Mouse (Mus musculus): ENCODE measurements around the gene Mrpl43. TPM values are rescaled to one million over a fixed set of nuclear protein-coding genes. Genes with fewer than 3 reads are reported as not detected.

Gene Mrpl43
- total RNA-seq, 1 experiment from 2014 or later: 38.9 TPM

DNA sequence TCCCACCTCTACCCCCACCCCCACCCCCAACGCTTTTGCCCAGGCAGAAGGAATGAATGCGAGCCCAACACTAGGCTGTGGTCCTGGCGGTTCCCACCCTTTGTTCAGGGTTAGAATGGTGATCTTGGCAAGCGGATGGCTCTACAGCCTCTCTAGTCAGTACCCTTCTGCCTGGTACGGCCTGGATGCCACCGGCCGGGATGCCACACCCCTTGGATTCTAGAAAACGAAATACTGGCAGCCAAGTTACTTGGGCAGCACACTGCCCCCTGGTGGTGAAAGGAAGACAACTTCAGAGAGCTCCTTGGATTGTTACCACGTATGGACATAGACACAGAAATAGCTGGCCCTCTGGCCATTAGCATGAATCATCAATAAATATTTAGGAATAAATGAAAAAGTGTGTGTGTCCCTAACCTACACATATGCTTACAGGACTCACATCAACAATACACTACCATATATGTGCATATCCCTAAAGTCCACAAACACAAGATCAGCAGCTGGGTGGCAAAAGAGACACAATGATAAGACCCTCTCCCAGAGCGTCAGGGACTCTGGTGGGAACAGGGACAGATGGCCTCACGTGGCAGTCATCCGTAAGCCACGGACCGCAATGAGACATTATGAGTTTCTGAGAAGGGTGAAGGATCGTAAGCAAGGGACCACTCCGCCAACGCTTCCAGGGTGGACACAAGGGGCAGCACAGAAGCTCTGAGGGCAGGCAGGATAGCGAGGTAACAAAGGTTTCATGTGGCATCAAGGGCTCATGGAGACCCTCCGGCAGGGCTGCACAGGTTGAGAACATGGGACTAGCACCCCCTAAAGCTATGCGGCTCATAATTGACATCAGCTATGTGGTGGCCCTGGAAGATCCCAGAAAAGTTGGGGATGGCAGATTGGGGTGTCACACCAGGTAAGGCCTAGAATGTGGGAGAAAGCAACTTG, 24.8 kb upstream of the Mrpl43 start:
- ATAC-seq (replicated peaks; ENCODE audit: insufficient number of reproducible peaks, low FRiP score, low TSS enrichment, poor library complexity, severe bottlenecking): peak; percentile 59

DNA sequence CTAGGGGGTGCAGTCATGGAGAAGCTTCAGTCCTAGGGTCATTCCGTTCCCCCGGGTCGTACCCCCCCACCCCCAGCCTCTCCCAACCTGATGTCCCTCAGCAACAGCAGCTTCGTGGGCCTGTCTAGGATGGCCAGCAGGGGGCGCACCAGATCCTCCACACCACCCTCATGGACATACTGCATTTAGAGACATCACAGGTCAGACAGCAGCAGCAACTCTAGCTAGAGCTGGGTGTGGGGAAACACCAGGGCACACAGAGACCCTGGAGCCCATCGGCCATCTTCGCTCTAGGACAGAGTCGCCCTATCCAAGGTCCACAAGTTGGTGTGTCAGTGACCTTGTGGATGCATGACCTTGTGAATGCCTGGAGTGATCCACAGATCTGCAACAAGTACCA, 23.9 kb upstream of the Mrpl43 start:
- ATAC-seq (replicated peaks; ENCODE audit: insufficient number of reproducible peaks, low FRiP score, low TSS enrichment, poor library complexity, severe bottlenecking): peak; percentile 15; the same call in 1 of the 2 replicates

DNA sequence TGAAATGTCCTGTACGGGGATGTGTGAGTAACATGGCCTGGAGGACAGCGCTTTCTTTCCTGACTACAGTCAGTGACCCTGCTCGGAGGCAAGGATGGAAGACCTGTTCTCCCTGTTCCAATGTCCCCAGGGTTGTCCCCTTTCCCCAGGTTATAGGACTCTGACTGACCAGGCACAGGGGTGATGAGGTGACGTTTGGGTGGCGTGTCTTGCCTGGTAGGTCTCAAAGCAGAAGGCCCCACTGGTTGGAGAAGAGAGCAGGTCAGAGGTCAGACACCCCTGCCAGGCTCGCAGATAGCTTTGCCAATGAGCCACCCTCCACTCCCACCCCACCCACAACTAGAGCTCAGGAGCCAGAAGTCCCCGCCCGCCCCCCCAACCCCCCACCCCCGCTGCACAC, 23.3 kb upstream of the Mrpl43 start:
- ATAC-seq (replicated peaks; ENCODE audit: insufficient number of reproducible peaks, low FRiP score, low TSS enrichment, poor library complexity, severe bottlenecking): no peak

DNA sequence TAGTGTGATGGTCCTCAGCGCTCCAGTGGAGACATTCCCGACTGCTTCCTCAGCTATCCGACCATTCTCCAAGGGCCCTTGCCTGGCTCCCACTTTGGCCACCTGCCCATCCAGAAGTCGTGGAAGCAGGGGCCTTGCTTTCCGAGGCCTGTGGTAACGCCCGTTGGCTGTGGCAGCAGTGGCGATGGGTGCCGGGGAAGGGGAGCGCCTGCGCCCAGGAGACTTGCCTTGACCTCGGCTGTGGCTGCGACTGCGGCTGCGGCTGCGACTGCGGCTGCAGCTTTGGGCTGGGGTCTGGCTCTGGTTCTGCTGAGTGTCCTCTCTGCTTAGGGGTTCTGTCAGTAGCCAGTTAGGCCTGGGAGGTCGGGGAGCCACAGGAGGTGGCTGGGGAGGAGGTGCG, 22.5 kb upstream of the Mrpl43 start:
- ATAC-seq (replicated peaks; ENCODE audit: insufficient number of reproducible peaks, low FRiP score, low TSS enrichment, poor library complexity, severe bottlenecking): no peak

DNA sequence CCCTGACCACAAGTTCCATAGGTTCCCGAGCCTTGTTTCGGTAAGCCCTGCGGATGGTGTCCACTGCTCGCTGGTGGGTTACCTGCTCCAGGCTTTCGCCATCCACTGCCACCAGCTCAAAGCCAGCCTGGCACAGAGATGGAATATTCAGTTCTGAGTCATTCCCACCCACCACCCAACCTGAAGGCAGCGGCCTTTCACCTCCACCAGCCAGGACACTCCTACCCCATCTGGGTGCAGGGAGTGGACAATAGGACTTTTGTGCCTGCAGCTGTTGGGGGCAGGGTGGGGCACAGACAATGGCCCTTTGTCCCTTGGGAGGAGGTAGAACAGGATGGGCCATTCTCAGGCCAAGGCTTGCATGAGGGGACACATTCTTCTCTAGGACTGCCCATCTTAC, 21.6 kb upstream of the Mrpl43 start:
- no peak for ATAC-seq (replicated peaks; ENCODE audit: insufficient number of reproducible peaks, low FRiP score, low TSS enrichment, poor library complexity, severe bottlenecking)

DNA sequence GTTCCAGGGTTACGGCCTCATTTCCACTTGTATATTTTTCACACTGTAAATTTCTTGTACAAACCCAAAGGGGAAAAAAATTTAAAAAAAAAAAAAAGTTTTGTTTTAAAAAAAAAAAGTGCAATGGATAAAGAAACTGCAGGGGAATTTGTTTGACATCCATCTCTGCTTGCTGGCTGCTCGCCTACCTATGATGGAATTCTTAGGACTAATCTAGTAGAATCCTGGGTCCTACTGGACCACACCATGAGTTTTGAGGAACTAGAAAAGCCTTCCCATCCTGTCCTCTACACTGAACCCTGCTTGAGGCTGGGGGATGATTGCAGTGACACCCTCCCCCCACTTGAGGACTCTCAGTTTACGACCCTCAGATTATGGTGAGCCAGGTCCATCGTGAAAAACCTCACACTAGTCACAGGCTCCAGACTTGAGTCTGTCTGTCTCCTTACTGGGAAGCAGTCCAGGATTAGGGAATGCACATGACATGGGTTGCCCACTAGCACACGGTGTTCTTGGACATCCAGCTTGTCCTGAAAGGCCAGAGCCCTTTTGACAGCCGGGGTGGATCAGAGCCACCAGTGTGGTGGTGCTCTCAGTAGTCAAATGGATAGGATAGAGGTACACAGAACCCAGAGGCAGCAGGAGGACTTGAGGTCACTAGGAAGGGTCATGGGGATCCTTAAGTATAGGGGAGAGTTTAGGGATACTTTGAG, 20.9 kb upstream of the Mrpl43 start:
- ATAC-seq (replicated peaks; ENCODE audit: insufficient number of reproducible peaks, low FRiP score, low TSS enrichment, poor library complexity, severe bottlenecking): no peak

DNA sequence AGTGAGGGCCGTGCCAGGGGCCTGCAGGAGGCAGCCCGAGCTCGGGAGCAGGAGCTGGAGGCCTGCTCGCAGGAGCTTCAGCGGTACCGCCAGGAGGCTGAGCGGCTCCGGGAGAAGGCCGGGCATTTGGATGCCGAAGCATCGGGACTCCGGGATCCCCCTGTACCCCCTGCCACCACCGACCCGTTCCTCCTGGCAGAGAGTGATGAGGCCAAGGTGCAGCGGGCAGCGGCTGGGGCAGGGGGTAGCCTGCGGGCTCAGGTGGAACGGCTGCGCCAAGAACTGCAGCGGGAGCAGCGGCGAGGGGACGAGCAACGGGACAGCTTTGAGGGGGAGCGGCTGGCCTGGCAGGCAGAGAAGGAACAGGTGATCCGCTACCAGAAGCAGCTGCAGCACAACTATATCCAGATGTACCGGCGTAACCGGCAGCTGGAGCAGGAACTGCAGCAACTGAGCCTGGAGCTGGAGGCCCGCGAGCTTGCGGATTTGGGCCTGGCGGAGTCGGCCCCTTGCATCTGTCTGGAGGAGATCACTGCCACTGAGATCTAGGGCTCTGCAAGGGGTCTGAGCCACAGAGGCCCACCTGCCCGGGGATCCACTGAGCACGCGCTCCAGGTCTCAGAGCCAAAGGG, 19.8 kb upstream of the Mrpl43 start:
- ATAC-seq (replicated peaks; ENCODE audit: insufficient number of reproducible peaks, low FRiP score, low TSS enrichment, poor library complexity, severe bottlenecking): no peak

DNA sequence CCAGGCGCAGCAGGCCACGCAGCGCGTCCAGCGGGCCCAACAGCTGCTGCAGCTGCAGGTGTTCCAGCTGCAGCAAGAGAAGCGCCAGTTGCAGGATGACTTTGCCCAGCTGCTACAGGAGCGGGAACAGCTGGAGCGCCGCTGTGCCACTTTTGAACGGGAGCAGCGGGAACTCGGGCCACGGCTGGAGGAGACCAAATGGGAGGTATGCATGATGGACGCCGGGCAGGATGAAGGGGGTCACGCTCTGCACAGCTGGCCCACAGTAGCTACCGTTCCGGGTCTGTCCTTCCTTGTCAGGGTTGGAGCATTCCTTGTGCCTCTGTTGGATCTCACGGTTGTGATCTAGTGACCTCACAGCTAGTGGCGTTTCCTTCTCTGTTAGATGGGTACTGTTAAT, 18.5 kb upstream of the Mrpl43 start:
- ATAC-seq (replicated peaks; ENCODE audit: insufficient number of reproducible peaks, low FRiP score, low TSS enrichment, poor library complexity, severe bottlenecking): no peak

DNA sequence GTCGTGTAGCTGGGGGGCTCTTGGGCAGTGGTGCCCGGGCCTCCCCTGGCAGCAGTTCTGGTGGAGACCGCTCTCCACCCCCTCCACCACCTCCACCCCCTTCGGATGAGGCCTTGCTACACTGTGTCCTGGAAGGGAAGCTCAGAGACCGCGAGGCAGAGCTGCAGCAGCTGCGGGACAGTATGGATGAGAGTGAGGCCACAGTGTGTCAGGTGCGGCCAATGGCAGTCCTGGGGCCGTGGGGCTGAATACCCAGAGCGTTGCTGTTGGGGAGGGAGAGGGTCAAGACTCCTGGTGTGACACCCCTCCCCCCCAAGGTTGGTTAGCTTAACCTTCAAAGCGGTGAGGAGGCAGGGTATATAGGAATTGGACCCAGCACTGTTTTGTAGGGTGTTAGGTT, 17.8 kb upstream of the Mrpl43 start:
- ATAC-seq (replicated peaks; ENCODE audit: insufficient number of reproducible peaks, low FRiP score, low TSS enrichment, poor library complexity, severe bottlenecking): no peak

DNA sequence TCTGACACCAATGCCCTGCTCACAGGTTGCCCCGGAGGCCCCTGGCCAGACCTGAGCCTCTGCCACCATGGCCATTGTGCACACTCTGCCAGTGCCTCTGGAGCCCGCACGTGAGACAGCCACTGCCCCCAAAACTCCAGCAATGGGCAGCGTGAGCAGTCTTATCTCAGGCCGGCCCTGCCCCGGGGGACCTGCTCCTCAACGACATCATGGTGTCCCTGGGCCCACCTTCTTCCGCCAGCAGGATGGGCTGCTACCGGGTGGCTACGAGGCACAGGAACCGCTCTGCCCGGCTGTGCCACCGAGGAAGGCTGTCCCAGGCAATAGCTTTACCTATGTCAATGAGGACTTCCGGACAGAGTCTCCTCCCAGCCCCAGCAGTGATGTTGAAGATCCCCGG, 15.1 kb upstream of the Mrpl43 start:
- ATAC-seq (replicated peaks; ENCODE audit: insufficient number of reproducible peaks, low FRiP score, low TSS enrichment, poor library complexity, severe bottlenecking): no peak

DNA sequence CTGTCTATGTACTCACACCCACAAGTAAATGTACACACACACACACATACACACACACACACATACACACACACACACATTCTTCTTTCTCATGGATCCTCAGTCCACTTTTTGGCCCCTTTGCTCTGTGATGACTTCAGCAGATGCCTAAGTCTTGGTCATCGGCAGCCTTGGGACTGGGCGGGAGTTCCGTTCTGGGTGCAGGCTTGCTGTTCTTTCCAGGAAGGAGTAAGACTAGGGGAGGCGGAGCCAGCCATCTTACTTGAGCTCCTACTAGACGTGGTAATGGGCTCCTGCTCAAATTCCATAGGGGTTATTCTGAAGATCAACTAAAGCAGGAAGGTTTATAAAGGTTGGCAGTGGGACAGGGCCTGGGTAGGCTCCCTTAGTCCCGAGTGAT, 14.1 kb upstream of the Mrpl43 start:
- ATAC-seq (replicated peaks; ENCODE audit: insufficient number of reproducible peaks, low FRiP score, low TSS enrichment, poor library complexity, severe bottlenecking): no peak

DNA sequence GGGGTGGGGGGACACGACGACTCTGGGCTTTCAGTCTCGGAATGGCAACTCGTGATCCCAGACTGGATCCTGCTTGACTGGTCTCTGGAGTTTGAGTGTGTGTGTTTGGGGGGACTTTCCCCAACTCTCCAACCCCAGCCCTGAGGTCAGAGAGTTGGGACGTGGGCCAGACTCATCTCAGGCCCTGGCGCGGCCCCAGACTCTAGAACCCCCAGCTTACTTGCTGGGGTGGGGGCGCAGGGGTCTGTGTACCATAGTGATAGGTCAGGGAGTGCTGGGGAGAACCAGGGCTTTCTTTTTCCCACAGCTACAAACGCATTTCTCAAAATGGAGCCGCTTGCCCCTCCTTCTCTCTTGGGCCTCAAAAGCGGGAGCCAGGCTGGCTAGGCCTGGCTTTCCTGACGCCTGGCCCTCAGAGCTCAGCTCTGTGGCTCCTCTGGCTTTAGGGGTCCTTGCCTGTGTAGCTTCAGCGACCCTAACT, 12.1 kb upstream of the Mrpl43 start:
- no peak for ATAC-seq (replicated peaks; ENCODE audit: insufficient number of reproducible peaks, low FRiP score, low TSS enrichment, poor library complexity, severe bottlenecking)

DNA sequence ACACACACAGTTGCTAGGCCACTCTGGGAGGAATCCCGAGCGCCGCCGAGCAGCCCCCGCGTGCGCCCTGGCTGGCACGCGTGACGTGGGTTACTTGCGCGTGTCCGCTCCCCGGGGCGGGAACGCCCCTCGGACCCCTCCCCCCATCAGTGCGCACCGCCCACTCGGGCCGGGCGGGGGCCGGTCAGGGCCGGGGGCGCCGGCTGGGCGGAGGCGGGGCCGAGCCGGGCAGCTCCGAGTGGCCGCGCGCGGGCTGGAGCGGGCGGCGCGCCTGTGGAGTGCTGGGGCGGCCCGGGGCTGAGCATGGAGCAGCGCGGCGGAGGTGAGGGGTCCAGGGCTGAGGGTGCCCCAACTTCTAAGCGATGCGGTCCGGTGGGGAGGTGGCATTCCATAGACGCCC, 11.7 kb upstream of the Mrpl43 start:
- no peak for ATAC-seq (replicated peaks; ENCODE audit: insufficient number of reproducible peaks, low FRiP score, low TSS enrichment, poor library complexity, severe bottlenecking)

DNA sequence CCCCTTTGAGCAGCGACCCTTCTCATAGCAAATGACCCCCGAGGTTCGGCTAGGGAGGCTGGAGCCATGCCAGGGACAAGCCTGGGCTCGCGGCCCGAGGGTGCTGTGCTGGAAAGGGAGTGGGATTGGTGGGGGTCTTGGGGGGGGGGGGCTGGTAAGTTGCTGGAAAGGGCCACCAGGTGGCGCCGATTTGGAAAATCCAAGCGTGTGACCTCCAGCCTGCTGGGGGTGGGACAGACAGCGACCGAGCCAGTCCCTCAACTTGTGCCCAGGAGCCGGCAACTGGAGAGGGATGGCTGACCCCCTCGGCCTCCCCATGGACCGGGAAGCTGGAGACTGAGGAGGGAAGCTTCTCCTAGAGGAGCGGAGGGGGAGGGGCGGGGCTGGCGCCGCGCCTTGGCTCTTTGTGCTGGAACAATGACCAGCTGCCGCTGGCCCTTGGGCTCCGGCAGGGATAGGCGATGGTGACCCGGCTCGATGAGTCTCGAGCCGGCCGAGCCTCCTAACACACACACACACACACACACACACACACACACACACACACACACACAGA, 11.1 kb upstream of the Mrpl43 start:
- ATAC-seq (replicated peaks; ENCODE audit: insufficient number of reproducible peaks, low FRiP score, low TSS enrichment, poor library complexity, severe bottlenecking): no peak

DNA sequence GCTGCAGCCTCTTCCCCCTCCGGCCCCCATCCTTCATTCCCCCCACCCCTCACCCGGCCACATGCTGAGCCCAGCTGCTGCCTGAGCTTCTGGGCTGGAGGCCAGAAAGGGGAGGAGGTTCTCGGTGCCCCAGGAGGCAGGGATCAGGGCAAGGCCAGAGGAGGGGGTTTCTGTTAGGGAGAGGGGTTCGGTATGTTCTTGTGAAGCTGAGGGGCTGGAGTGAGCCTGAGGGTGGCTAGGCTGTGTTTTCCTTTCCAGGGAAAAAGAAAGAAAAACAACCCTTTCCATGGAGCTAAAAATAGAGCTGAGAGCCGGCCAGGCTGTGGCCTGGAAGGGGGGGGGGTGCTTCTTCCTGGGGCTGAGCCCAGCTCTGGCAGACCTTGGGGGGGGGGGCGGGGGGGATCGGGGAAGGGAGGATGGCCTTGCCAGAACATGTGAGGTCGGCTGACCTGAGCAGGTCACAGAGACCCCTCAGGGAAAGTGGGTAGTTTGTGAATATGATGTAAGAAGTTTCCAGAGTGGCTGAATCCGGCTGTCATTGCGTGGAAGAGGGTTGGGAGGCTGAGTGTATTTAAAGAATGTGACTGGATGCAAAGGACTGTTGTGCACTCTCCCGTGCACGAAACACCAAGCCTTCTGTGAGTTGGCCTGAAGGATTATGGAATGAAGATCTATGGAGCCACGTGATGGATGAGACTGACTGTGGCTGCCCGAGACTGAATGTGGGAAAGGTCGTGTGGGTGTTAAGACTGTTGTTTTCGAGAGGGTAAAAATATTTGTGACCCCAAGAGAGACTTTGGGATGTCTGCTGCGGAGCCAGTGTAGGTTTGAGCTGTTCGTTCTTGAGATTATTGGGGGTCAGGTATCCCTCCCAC, 10.3 kb upstream of the Mrpl43 start:
- no peak for ATAC-seq (replicated peaks; ENCODE audit: insufficient number of reproducible peaks, low FRiP score, low TSS enrichment, poor library complexity, severe bottlenecking)

DNA sequence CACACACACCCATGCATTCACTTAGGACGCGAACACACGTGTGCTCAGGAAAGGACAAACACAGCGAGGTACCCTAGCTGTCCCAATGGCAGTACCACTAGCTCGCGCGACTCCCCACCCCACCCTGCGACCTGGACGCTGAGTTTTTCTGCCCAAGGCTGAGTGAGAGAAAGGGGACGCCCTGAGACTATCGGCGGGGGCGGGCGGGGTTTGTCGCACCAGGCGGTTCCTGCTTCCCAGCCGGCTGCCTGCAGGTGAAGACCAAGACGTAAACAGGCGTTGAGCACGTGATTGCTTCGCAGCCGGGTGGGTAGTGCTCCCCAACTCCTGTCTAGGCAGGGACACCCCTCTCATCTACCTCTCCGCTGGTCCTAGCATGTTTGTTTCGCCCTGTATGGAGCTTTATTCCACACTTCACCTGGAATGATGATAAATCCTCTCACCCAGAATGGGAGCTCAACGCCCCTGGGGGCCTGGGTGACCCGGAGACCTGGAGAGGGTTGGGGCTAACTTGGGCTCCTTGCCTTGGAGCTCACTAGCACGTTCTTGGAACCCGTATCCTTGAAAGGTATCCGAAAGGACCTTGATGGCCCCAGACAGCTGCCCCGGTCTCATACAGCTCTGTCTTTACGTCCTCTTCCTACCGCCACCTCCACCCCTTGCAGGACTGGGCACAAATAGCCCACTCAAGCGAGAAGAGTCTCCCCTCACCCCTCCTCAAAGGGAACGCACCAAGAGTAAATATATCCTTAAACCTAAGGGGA, 9.5 kb upstream of the Mrpl43 start:
- ATAC-seq (replicated peaks; ENCODE audit: insufficient number of reproducible peaks, low FRiP score, low TSS enrichment, poor library complexity, severe bottlenecking): no peak

DNA sequence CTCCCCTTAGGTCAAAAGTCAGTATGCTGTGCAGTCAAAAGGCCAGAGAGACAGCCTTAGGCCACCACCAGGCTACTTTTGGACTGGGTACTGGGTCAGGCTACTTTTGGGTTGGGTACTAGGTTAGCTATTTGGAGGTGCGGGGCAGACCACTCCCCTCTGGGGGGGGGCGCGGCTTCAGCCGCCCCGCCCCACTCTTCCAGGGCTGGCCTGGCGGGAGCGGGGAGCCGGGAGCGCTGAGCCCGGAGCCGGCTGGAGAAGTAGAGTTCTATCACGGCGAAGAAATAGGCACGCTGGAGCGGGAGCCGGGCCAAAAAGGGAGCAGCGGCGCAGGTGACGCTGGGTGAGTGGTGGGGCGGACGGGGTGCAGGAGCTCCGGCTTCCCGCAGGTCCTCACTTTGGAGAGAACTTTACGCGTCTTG, 8.8 kb upstream of the Mrpl43 start:
- ATAC-seq (replicated peaks; ENCODE audit: insufficient number of reproducible peaks, low FRiP score, low TSS enrichment, poor library complexity, severe bottlenecking): no peak

Data from monocyte, adult 5-6 weeks (primary cell).